Mouse (Mus musculus): Measurements from ENCODE around the gene Fam131c. TPM values are rescaled to one million over a fixed set of nuclear protein-coding genes. Genes with fewer than 3 reads are reported as not detected.

The Fam131c gene
- polyA plus RNA-seq, 1 experiment from 2014 or later = 0.57 TPM

DNA sequence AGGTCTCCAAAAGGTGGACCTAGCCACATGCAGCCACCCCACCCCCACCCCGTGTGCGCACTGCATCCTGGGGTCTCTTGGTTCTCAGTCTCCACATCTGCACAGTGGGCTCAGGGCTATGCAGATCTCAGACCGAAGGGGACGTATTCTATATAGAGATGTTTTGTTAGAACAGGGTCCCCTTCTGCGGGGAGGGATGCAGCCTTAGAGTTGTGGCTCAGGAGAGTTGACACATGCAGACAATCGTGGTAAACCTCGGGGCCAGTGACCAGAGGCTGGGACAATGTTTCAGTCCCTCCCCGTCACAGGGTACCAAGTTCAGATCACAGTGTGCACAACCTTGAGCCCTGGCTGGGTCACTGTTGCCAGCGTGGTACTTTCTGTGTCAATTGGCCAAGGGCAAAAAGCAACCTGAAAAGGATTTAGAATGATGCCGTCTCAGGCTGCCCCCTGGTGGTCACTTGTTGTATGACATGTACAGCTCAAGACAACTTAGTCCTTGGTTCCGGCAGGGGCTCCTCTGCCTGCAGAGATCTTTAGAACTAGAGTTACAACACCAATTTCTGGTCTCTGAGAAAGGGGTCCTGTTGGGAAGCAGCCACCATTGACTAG, 5.0 kb upstream of the Fam131c start:
- WGBS = 26% methylated on average over 11 of the region's 11 CpGs
- H3K4me2 ChIP-seq (ENCODE audit: low read depth, severe bottlenecking) = no peak overlapping the region
- DNase-seq (ENCODE audit: low spot score) (peak; percentile 96), ATAC-seq (ENCODE audit: insufficient number of reproducible peaks, low FRiP score, low TSS enrichment, low read depth) (no peak)
- no peak overlapping the region for H3K27ac ChIP-seq (replicated peaks; ENCODE audit: low read depth, low read length)
- no peak overlapping the region for H3K4me3 ChIP-seq (ENCODE audit: low read depth, low read length)
- no peaks in the 10 kb centered on the region for H3K9me3 ChIP-seq (ENCODE audit: control insufficient read depth, low read length)
- H3K9ac ChIP-seq (ENCODE audit: low read length) = no peak overlapping the region
- H3K27me3 ChIP-seq (ENCODE audit: control insufficient read depth, insufficient read depth, low read length) = peaks cover 31% of the 10 kb centered on the region
- no peaks in the 10 kb centered on the region for H3K4me1 ChIP-seq (ENCODE audit: control insufficient read depth, insufficient read depth, low read length)
- no peaks in the 10 kb centered on the region for H3K36me3 ChIP-seq (ENCODE audit: control insufficient read depth, insufficient read depth, low read length)

GRCm38 (mm10) chr4:141365126-141365525, 2.9 kb upstream of the Fam131c start:
- ATAC-seq (ENCODE audit: insufficient number of reproducible peaks, low FRiP score, low TSS enrichment, low read depth) = no peak

GRCm38 (mm10) chr4:141365876-141366275, 2.1 kb upstream of the Fam131c start:
- H3K9me3 ChIP-seq (ENCODE audit: control insufficient read depth, low read length) = no peaks in the 10 kb centered on the region
- H3K4me1 ChIP-seq (ENCODE audit: control insufficient read depth, insufficient read depth, low read length) = no peaks in the 10 kb centered on the region
- no peaks in the 10 kb centered on the region for H3K36me3 ChIP-seq (ENCODE audit: control insufficient read depth, insufficient read depth, low read length)
- ATAC-seq (ENCODE audit: insufficient number of reproducible peaks, low FRiP score, low TSS enrichment, low read depth) (no peak), DNase-seq (ENCODE audit: low spot score) (no peak)
- no peak overlapping the region for H3K4me3 ChIP-seq (ENCODE audit: low read depth, low read length)
- H3K4me2 ChIP-seq (ENCODE audit: low read depth, severe bottlenecking) = no peak overlapping the region
- H3K27me3 ChIP-seq (ENCODE audit: control insufficient read depth, insufficient read depth, low read length) = peaks cover 41% of the 10 kb centered on the region
- H3K9ac ChIP-seq (ENCODE audit: low read length) = peak overlapping the region; percentile 9; the same call in 1 of the 2 replicates
- H3K27ac ChIP-seq (replicated peaks; ENCODE audit: low read depth, low read length) = no peak overlapping the region
- 51% methylated on average over 7 of the region's 7 CpGs for WGBS

More at GRCm38 (mm10) chr4:141365126-141365525, 2.9 kb upstream of the Fam131c start:
- Histone ChIP-seq H3K27me3 (ENCODE audit: control insufficient read depth, insufficient read depth, low read length) (peaks cover 41% of the 10 kb centered on the region), H3K4me2 (ENCODE audit: low read depth, severe bottlenecking) (no peak overlapping the region), H3K4me3 (ENCODE audit: low read depth, low read length) (no peak overlapping the region), H3K4me1 (ENCODE audit: control insufficient read depth, insufficient read depth, low read length) (no peaks in the 10 kb centered on the region), H3K36me3 (ENCODE audit: control insufficient read depth, insufficient read depth, low read length) (no peaks in the 10 kb centered on the region), H3K9ac (ENCODE audit: low read length) (no peak overlapping the region), H3K9me3 (ENCODE audit: control insufficient read depth, low read length) (no peaks in the 10 kb centered on the region), H3K27ac (replicated peaks; ENCODE audit: low read depth, low read length) (no peak overlapping the region)
- 66% methylated on average over 8 of the region's 8 CpGs for WGBS
- DNase-seq (ENCODE audit: low spot score) = no peak

DNA sequence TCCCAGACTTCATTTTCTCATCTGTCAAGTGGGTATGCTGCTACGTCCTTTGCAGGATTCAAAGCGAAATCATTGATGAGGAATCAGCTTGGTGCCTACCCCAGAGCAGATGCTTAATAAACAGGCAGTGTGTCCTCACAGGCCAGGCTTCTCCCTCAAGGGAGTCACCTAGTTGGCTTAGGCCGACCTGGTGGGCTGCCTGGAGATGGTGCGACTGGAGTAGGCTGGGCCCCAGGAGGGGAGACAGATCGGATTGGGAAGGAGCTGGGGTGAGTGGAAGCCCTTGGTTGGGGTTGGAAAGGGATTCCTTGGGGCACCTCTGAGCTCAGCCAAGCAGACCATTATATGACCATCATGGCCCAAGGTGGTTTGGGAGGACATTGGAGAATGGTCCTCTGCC, 4.4 kb downstream of the Fam131c start:
- H3K4me2 ChIP-seq (ENCODE audit: low read depth, severe bottlenecking) = no peak overlapping the region
- H3K9ac ChIP-seq (ENCODE audit: low read length) = no peak overlapping the region
- no peaks in the 10 kb centered on the region for H3K36me3 ChIP-seq (ENCODE audit: control insufficient read depth, insufficient read depth, low read length)
- DNase-seq (ENCODE audit: low spot score) (no peak), ATAC-seq (ENCODE audit: insufficient number of reproducible peaks, low FRiP score, low TSS enrichment, low read depth) (no peak)
- WGBS = 92% methylated on average over 5 of the region's 5 CpGs
- no peak overlapping the region for H3K27ac ChIP-seq (replicated peaks; ENCODE audit: low read depth, low read length)
- H3K4me1 ChIP-seq (ENCODE audit: control insufficient read depth, insufficient read depth, low read length) = no peaks in the 10 kb centered on the region
- peaks cover 16% of the 10 kb centered on the region for H3K27me3 ChIP-seq (ENCODE audit: control insufficient read depth, insufficient read depth, low read length)
- no peak overlapping the region for H3K4me3 ChIP-seq (ENCODE audit: low read depth, low read length)
- H3K9me3 ChIP-seq (ENCODE audit: control insufficient read depth, low read length) = no peaks in the 10 kb centered on the region

GRCm38 (mm10) chr4:141379674-141380073, 11.7 kb downstream of the Fam131c start:
- Histone ChIP-seq H3K4me3 (ENCODE audit: low read depth, low read length) (no peak overlapping the region), H3K9me3 (ENCODE audit: control insufficient read depth, low read length) (no peaks in the 10 kb centered on the region), H3K4me2 (ENCODE audit: low read depth, severe bottlenecking) (no peak overlapping the region), H3K9ac (ENCODE audit: low read length) (no peak overlapping the region), H3K4me1 (ENCODE audit: control insufficient read depth, insufficient read depth, low read length) (peaks cover 7% of the 10 kb centered on the region), H3K36me3 (ENCODE audit: control insufficient read depth, insufficient read depth, low read length) (no peaks in the 10 kb centered on the region), H3K27me3 (ENCODE audit: control insufficient read depth, insufficient read depth, low read length) (peaks cover 37% of the 10 kb centered on the region), H3K27ac (replicated peaks; ENCODE audit: low read depth, low read length) (no peak overlapping the region)
- DNase-seq (ENCODE audit: low spot score) = no peak
- 75% methylated on average over 8 of the region's 8 CpGs for WGBS
- no peak for ATAC-seq (ENCODE audit: insufficient number of reproducible peaks, low FRiP score, low TSS enrichment, low read depth)

- peak; percentile 61 for DNase-seq (ENCODE audit: low spot score)
- H3K27ac ChIP-seq (replicated peaks; ENCODE audit: low read depth, low read length) = no peak overlapping the region
- WGBS = under 1% methylated on average over 25 of the region's 25 CpGs
- peak overlapping the region; percentile 47 for H3K4me2 ChIP-seq (ENCODE audit: low read depth, severe bottlenecking)
- peaks cover 7% of the 10 kb centered on the region for H3K4me1 ChIP-seq (ENCODE audit: control insufficient read depth, insufficient read depth, low read length)
- H3K27me3 ChIP-seq (ENCODE audit: control insufficient read depth, insufficient read depth, low read length) = peaks cover 41% of the 10 kb centered on the region
- peak overlapping the region; percentile 38; the same call in 1 of the 2 replicates for H3K9ac ChIP-seq (ENCODE audit: low read length)
- H3K9me3 ChIP-seq (ENCODE audit: control insufficient read depth, low read length) = no peaks in the 10 kb centered on the region
- H3K36me3 ChIP-seq (ENCODE audit: control insufficient read depth, insufficient read depth, low read length) = no peaks in the 10 kb centered on the region
- no peak for ATAC-seq (ENCODE audit: insufficient number of reproducible peaks, low FRiP score, low TSS enrichment, low read depth)
- peak overlapping the region; percentile 25 for H3K4me3 ChIP-seq (ENCODE audit: low read depth, low read length)
These were observed 14.4 kb downstream of the Fam131c start for GRCm38 (mm10) chr4:141382406-141382805.

GRCm38 (mm10) chr4:141385275-141385674, 17.3 kb downstream of the Fam131c start:
- Histone ChIP-seq H3K36me3 (ENCODE audit: control insufficient read depth, insufficient read depth, low read length) (no peaks in the 10 kb centered on the region), H3K27me3 (ENCODE audit: control insufficient read depth, insufficient read depth, low read length) (peaks cover 41% of the 10 kb centered on the region), H3K4me3 (ENCODE audit: low read depth, low read length) (no peak overlapping the region), H3K9me3 (ENCODE audit: control insufficient read depth, low read length) (no peaks in the 10 kb centered on the region), H3K27ac (replicated peaks; ENCODE audit: low read depth, low read length) (no peak overlapping the region), H3K4me1 (ENCODE audit: control insufficient read depth, insufficient read depth, low read length) (peaks cover 7% of the 10 kb centered on the region), H3K4me2 (ENCODE audit: low read depth, severe bottlenecking) (0 out of 2 replicates have a peak overlapping the region, but pooled peaks have one; percentile 4), H3K9ac (ENCODE audit: low read length) (no peak overlapping the region)
- DNase-seq (ENCODE audit: low spot score) (peak; percentile 83), ATAC-seq (ENCODE audit: insufficient number of reproducible peaks, low FRiP score, low TSS enrichment, low read depth) (no peak)
- 0% methylated on average over 7 of the region's 7 CpGs for WGBS

DNA sequence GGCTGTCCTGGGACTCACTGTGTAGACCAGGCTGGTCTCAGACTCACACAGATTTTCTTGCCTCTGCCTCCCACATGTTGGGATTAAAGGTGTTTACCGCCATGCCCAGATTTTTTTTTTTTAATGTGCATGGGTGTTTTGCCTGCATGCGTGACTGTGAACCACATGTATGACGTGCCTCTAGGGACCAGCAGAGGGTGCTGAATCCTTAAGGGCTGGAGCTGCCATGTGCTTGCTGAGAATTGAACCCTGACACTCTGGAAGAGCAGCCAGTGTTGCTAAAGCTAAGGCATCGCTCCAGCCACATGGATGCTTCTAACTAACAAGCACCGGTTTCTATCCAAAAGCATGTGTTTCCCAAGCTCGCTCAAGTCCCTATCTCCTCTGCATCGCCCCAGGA, 18.1 kb downstream of the Fam131c start:
- peaks cover 35% of the 10 kb centered on the region for H3K27me3 ChIP-seq (ENCODE audit: control insufficient read depth, insufficient read depth, low read length)
- no peak overlapping the region for H3K4me3 ChIP-seq (ENCODE audit: low read depth, low read length)
- ATAC-seq (ENCODE audit: insufficient number of reproducible peaks, low FRiP score, low TSS enrichment, low read depth) (no peak), DNase-seq (ENCODE audit: low spot score) (no peak)
- H3K9ac ChIP-seq (ENCODE audit: low read length) = no peak overlapping the region
- no peak overlapping the region for H3K4me2 ChIP-seq (ENCODE audit: low read depth, severe bottlenecking)
- no peak overlapping the region for H3K27ac ChIP-seq (replicated peaks; ENCODE audit: low read depth, low read length)
- H3K9me3 ChIP-seq (ENCODE audit: control insufficient read depth, low read length) = no peaks in the 10 kb centered on the region
- H3K36me3 ChIP-seq (ENCODE audit: control insufficient read depth, insufficient read depth, low read length) = no peaks in the 10 kb centered on the region
- 78% methylated on average over 7 of the region's 7 CpGs for WGBS
- peaks cover 7% of the 10 kb centered on the region for H3K4me1 ChIP-seq (ENCODE audit: control insufficient read depth, insufficient read depth, low read length)

Measured in limb, embryonic 11.5 days (tissue).